ENCODE assay signal across 28 mouse cellular contexts in the genomic region with DNA sequence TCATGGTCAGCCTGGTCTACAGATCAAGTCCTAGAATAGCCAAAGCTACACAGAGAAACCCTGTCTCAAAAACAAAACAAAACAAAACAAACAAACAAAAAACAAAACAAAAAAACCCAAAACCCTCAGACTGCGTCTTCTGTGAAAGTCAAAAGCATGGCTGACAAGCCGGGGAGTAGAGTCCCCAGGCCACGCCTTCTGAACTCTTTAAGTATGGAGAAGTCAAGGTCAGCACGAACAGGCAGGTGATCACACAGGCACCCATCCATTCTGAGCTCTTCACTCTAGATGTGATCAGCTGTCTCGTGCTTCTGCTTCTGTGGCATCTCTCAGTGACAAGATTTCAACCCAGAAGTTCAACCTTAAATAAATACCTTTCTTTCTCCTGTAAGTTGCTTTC. TPM values are rescaled to one million over a fixed set of nuclear protein-coding genes. Genes with fewer than 3 reads are reported as not detected.
"Had no signal": no experiment of that assay in that cellular context is flagged by ENCODE, and none has a peak within 500 bp of the region (broad histone marks: within the 10 kb centered on the region; RNA-seq: fewer than 3 reads in every experiment).

No protein-coding gene starts in this region.

- ATAC-seq: hindbrain, embryonic 16.5 days; inflammation-experienced regulatory T-cells, adult 6 months; intestine, embryonic 15.5 days; intestine, postnatal 0 days had no signal

- H3K9ac ChIP-seq: heart, embryonic 13.5 days; heart, embryonic 15.5 days; hindbrain, embryonic 12.5 days; hindbrain, embryonic 14.5 days; intestine, embryonic 15.5 days; kidney, embryonic 15.5 days; limb, embryonic 12.5 days; liver, embryonic 13.5 days; liver, embryonic 15.5 days had no signal

- H3K4me3 ChIP-seq: gastrocnemius, adult 2 months; heart, adult 2 months; heart, embryonic 13.5 days; heart, embryonic 15.5 days; hindbrain, embryonic 10.5 days; hindbrain, embryonic 12.5 days; intestine, embryonic 15.5 days; kidney, embryonic 15.5 days; left cerebral cortex, adult 2 months; limb, embryonic 10.5 days; limb, embryonic 12.5 days; liver, embryonic 13.5 days; liver, embryonic 15.5 days had no signal

- H3K4me2 ChIP-seq: heart, embryonic 11.5 days; heart, embryonic 13.5 days; heart, embryonic 15.5 days; hindbrain, embryonic 12.5 days; hindbrain, embryonic 14.5 days; intestine, embryonic 15.5 days; kidney, embryonic 15.5 days; limb, embryonic 12.5 days; liver, embryonic 11.5 days; liver, embryonic 13.5 days; liver, embryonic 15.5 days had no signal

- H3K27ac ChIP-seq: gastrocnemius, adult 2 months; heart, adult 2 months; heart, embryonic 13.5 days; heart, embryonic 15.5 days; hindbrain, embryonic 10.5 days; hindbrain, embryonic 12.5 days; hindbrain, embryonic 14.5 days; intestine, embryonic 15.5 days; kidney, embryonic 15.5 days; kidney, postnatal 0 days; left cerebral cortex, adult 2 months; limb, embryonic 10.5 days; limb, embryonic 12.5 days; liver, embryonic 13.5 days; liver, embryonic 15.5 days had no signal

- DNase-seq: gastrocnemius, adult 2 months; gastrocnemius, postnatal 10 days; gastrocnemius, postnatal 25 days; heart, adult 2 months; heart, postnatal 4 days; kidney, adult 18-20 months; kidney, adult 8-10 months; kidney, postnatal 14 days; kidney, postnatal 36 days; liver; liver, embryonic 13.5 days had no signal

- H3K27me3 ChIP-seq: heart, embryonic 13.5 days; heart, embryonic 15.5 days; hindbrain, embryonic 12.5 days; intestine, embryonic 15.5 days; kidney, embryonic 15.5 days; limb, embryonic 12.5 days; liver, embryonic 13.5 days had no signal

- H3K9me3 ChIP-seq: heart, embryonic 15.5 days; hindbrain, embryonic 12.5 days; intestine, embryonic 15.5 days; kidney, embryonic 15.5 days; limb, embryonic 10.5 days; liver, embryonic 13.5 days; liver, embryonic 15.5 days had no signal

- H3K36me3 ChIP-seq: heart, embryonic 13.5 days; heart, embryonic 15.5 days; hindbrain, embryonic 12.5 days; intestine, embryonic 15.5 days; kidney, embryonic 15.5 days; liver, embryonic 15.5 days had no signal

- H3K4me1 ChIP-seq: heart, embryonic 15.5 days; hindbrain, embryonic 12.5 days had no signal

RNA-seq across cellular contexts. Expression of a gene that starts 35.9 kb away (rescaled TPM):
- polyA plus RNA-seq: inflammation-experienced regulatory T-cells, adult 6 months had no signal
